Mouse (Mus musculus): ENCODE measurements around the gene Ost4. TPM values are rescaled to one million over a fixed set of nuclear protein-coding genes. Genes with fewer than 3 reads are reported as not detected.

Ost4 gene
- polyA plus RNA-seq, 1 experiment from 2014 or later: 374 TPM

DNA sequence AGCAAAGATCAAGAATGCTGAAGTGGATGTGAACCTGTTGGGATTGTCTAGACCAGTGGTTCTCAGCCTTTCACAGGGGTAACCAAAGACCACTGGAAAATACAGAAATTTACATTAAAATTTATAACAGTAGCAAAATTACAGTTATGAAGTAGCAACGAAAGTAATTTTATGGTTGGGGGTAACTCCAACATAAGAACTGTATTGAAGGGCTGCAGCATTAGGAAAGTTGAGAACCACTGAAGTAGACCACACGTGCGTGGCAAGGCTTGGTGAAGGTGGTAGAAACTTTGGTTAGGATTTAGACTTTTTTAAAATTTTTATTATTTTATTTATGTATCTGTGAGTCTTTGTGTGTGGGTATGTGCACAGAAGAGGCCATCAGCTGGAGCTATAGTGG lies 39.9 kb downstream of the Ost4 start, which contains the start of gene Tmem214:
TSS of gene Tmem214 (plus strand) at position 301 of the 400 bp plus-strand sequence.
- no peak within 1 kb of the TSS for H3K9ac ChIP-seq
- H3K9me3 ChIP-seq (replicated peaks): no peaks in the 10 kb centered on the region
- peaks cover 22% of the 10 kb centered on the region for H3K36me3 ChIP-seq
- no peak for ATAC-seq
- H3K27ac ChIP-seq: no peak within 1 kb of the TSS
- no peak within 1 kb of the TSS for H3K4me3 ChIP-seq
- H3K4me2 ChIP-seq: peak within 1 kb of the TSS; percentile 89; the same call in 1 of the 2 replicates
- 80% methylated on average over 3 of the region's 3 CpGs for whole genome bisulfite sequencing (ENCODE audit: insufficient replicate concordance)
- H3K4me1 ChIP-seq: peaks cover 28% of the 10 kb centered on the region
- H3K27me3 ChIP-seq (replicated peaks): peaks cover 14% of the 10 kb centered on the region

DNA sequence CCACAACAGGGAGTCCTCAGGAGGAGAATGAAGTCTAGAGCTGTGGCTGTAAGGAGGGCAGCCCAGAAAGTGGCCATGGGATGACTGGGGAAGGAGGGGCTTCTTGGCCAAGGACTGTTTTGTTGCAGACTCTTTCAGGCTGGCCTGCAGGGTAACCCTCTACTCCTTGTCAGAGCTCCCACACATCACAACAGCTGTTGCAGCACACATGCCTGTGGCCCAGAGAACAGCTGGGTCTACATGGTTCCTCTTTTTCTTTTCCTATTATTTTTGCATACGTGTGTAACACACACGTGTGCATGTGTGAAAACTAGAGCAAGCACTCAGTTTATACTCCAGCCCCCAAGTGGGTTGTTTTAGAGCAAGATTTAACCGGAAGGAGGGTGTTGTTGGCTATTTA lies 40.7 kb downstream of the Ost4 start:
- no peak overlapping the region for H3K4me3 ChIP-seq
- no peak overlapping the region for H3K4me2 ChIP-seq
- H3K9ac ChIP-seq: no peak overlapping the region
- H3K9me3 ChIP-seq (replicated peaks): no peaks in the 10 kb centered on the region
- WGBS (ENCODE audit: insufficient replicate concordance): 57% methylated on average over 3 of the region's 3 CpGs
- H3K27ac ChIP-seq: no peak overlapping the region
- ATAC-seq: no peak
- peaks cover 28% of the 10 kb centered on the region for H3K4me1 ChIP-seq
- H3K36me3 ChIP-seq: peaks cover 14% of the 10 kb centered on the region
- H3K27me3 ChIP-seq (replicated peaks): peaks cover 19% of the 10 kb centered on the region

DNA sequence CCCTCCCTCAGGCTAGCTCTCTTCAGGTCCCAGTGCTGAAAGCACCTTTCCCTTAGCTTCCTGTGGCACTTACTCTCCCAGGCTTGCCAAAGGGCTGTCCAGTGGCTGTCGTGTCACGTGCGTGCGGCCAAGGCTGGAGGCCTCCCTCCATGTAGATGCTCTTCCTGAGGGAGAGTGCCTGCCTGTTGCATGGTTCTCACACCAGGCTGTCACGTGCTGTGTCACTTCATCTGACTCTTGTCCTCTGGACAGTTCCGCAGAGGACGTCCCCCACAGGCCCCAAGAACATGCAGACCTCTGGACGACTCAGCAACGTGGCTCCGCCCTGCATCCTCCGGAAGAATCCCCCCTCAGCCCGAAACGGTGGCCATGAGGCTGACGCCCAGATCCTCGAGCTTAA lies 43.3 kb downstream of the Ost4 start:
- no peak overlapping the region for H3K4me3 ChIP-seq
- 30% methylated on average over 15 of the region's 15 CpGs for WGBS (ENCODE audit: insufficient replicate concordance)
- H3K4me2 ChIP-seq: peak overlapping the region; percentile 18; the same call in 1 of the 2 replicates
- H3K9me3 ChIP-seq (replicated peaks): no peaks in the 10 kb centered on the region
- H3K27ac ChIP-seq: no peak overlapping the region
- no peak overlapping the region for H3K9ac ChIP-seq
- peaks cover 13% of the 10 kb centered on the region for H3K4me1 ChIP-seq
- no peaks in the 10 kb centered on the region for H3K36me3 ChIP-seq
- ATAC-seq: 0 out of 2 replicates have a peak, but pooled peaks have one; percentile 10
- H3K27me3 ChIP-seq (replicated peaks): peaks cover 19% of the 10 kb centered on the region

DNA sequence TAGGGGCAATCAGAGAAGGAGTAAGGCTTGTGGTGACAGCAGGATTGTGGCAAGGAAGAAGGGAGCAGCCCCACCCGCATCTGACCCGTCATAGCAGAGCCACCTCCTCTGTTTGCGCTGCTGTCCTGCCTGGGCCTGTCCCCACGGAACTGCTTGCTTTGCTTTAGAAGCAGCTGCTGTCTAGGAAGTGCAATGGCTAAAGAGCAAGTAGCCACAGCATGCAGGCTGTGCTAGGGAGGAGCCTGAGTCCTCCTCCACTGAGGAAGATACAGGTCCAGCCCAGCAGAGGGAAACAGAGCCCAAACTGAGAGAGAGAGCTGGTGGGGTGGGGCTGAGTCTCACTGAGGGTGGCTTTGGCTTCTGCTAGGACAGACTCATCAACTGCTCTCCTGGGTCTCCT lies 43.7 kb downstream of the Ost4 start:
- Histone ChIP-seq H3K27me3 (replicated peaks) (peaks cover 19% of the 10 kb centered on the region), H3K27ac (no peak overlapping the region), H3K9ac (no peak overlapping the region), H3K9me3 (replicated peaks) (no peaks in the 10 kb centered on the region), H3K4me1 (peaks cover 9% of the 10 kb centered on the region), H3K36me3 (no peaks in the 10 kb centered on the region), H3K4me3 (no peak overlapping the region), H3K4me2 (no peak overlapping the region)
- WGBS (ENCODE audit: insufficient replicate concordance): 27% methylated on average over 4 of the region's 4 CpGs
- peak; percentile 65 for ATAC-seq

DNA sequence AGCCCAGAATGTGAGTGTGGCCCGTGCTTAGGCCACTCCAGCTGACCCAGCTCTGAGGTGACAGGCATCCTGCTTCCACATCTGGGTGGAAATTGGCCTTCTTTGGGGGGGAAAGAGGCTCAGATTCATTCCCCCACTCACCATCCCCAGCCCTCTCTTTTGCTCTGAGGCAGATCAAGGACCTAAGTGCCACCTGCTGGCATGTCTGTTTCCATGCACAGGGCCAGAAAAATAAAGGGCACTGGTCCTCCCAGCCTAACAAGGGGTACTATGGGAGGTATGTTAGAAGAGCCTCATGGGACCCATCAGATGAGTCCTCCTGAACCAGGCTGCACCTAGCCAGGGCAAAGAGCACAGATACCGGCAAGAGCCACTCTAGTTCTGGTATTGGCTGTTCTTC lies 51.5 kb downstream of the Ost4 start:
- WGBS (ENCODE audit: insufficient replicate concordance): 68% methylated on average over 2 of the region's 2 CpGs

More for the DNA sequence above, 51.5 kb downstream of the Ost4 start:
- Histone ChIP-seq H3K9me3 (replicated peaks) (no peaks in the 10 kb centered on the region), H3K4me3 (no peak overlapping the region), H3K36me3 (no peaks in the 10 kb centered on the region), H3K4me1 (no peaks in the 10 kb centered on the region), H3K27me3 (replicated peaks) (no peaks in the 10 kb centered on the region; the same call in 1 of the 2 replicates), H3K4me2 (no peak overlapping the region), H3K9ac (no peak overlapping the region), H3K27ac (no peak overlapping the region)
- ATAC-seq: no peak

Other genes starting within 250 kb of the Ost4 start
- 259 and 265 TPM in 2 replicates for gene Cenpa, start 241.0 kb downstream of the Ost4 start, polyA plus RNA-seq (2016; fragmentation: Nextera tagmentation; extraction: Ambion mirVana)
- 0.20 and 0.36 TPM in 2 replicates for gene Dpysl5, start 196.2 kb downstream of the Ost4 start, polyA plus RNA-seq (2016; fragmentation: Nextera tagmentation; extraction: Ambion mirVana)
- 3.0 and 3.4 TPM in 2 replicates for gene Mapre3, start 93.1 kb downstream of the Ost4 start, polyA plus RNA-seq (2016; fragmentation: Nextera tagmentation; extraction: Ambion mirVana)
- 55.5 and 56.2 TPM in 2 replicates for gene Tmem214, start 39.8 kb downstream of the Ost4 start, polyA plus RNA-seq (2016; fragmentation: Nextera tagmentation; extraction: Ambion mirVana)
- gene Agbl5, start 19.1 kb downstream of the Ost4 start, polyA plus RNA-seq (2016; fragmentation: Nextera tagmentation; extraction: Ambion mirVana): 7.0 and 7.2 TPM in 2 replicates
- 70.0 and 73.6 TPM in 2 replicates for gene Emilin1, start 5.6 kb upstream of the Ost4 start, polyA plus RNA-seq (2016; fragmentation: Nextera tagmentation; extraction: Ambion mirVana)
- 33.6 and 36.3 TPM in 2 replicates for gene Khk, start 13.6 kb upstream of the Ost4 start, polyA plus RNA-seq (2016; fragmentation: Nextera tagmentation; extraction: Ambion mirVana)
- gene Cgref1, start 37.8 kb upstream of the Ost4 start, polyA plus RNA-seq (2016; fragmentation: Nextera tagmentation; extraction: Ambion mirVana): 4.2 and 5.1 TPM in 2 replicates
- gene Preb, start 52.6 kb upstream of the Ost4 start, polyA plus RNA-seq (2016; fragmentation: Nextera tagmentation; extraction: Ambion mirVana): 110 and 111 TPM in 2 replicates
- 0.06 and 0.08 TPM in 2 replicates for gene Tcf23, start 60.9 kb upstream of the Ost4 start, polyA plus RNA-seq (2016; fragmentation: Nextera tagmentation; extraction: Ambion mirVana)
- gene Atraid, start 140.5 kb upstream of the Ost4 start, polyA plus RNA-seq (2016; fragmentation: Nextera tagmentation; extraction: Ambion mirVana): 47.4 and 54.5 TPM in 2 replicates
- 6.9 and 7.0 TPM in 2 replicates for gene Slc5a6, start 141.1 kb upstream of the Ost4 start, polyA plus RNA-seq (2016; fragmentation: Nextera tagmentation; extraction: Ambion mirVana)
- 43.6 and 44.5 TPM in 2 replicates for gene Cad, start 147.0 kb upstream of the Ost4 start, polyA plus RNA-seq (2016; fragmentation: Nextera tagmentation; extraction: Ambion mirVana)
- gene Dnajc5g, start 198.5 kb upstream of the Ost4 start, polyA plus RNA-seq (2016; fragmentation: Nextera tagmentation; extraction: Ambion mirVana): not detected in 2 replicates
- 0.26 and 0.48 TPM in 2 replicates for gene Slc30a3, start 200.4 kb upstream of the Ost4 start, polyA plus RNA-seq (2016; fragmentation: Nextera tagmentation; extraction: Ambion mirVana)
- 0.12 TPM in 1 of 2 replicates, not detected in the other for gene Trim54, start 208.9 kb upstream of the Ost4 start, polyA plus RNA-seq (2016; fragmentation: Nextera tagmentation; extraction: Ambion mirVana)
- gene Ucn, start 231.0 kb upstream of the Ost4 start, polyA plus RNA-seq (2016; fragmentation: Nextera tagmentation; extraction: Ambion mirVana): not detected in 2 replicates
- gene Mpv17, start 246.5 kb upstream of the Ost4 start, polyA plus RNA-seq (2016; fragmentation: Nextera tagmentation; extraction: Ambion mirVana): 25.8 and 27.0 TPM in 2 replicates

Data from liver, embryonic 12.5 days (tissue).